Mouse (Mus musculus): ENCODE data around the gene Gm20388. TPM values are rescaled to one million over a fixed set of nuclear protein-coding genes. Genes with fewer than 3 reads are reported as not detected.

The Gm20388 gene
- polyA plus RNA-seq, 1 experiment from 2014 or later: 47.1 TPM

GRCm38 (mm10) chr8:124328259-124328658, 4417.6 kb downstream of the Gm20388 start:
- H3K27ac ChIP-seq: no peak overlapping the region
- 97% methylated on average over 7 of the region's 7 CpGs for WGBS (ENCODE audit: missing documents)
- peaks cover 75% of the 10 kb centered on the region; the same call in 1 of the 2 replicates for H3K36me3 ChIP-seq (ENCODE audit: inconsistent target)
- H3K4me3 ChIP-seq (ENCODE audit: inconsistent target): no peak overlapping the region
- H3K79me2 ChIP-seq (ENCODE audit: inconsistent target): no peaks in the 10 kb centered on the region

GRCm38 (mm10) chr8:124329690-124330089, 4419.0 kb downstream of the Gm20388 start:
- Histone ChIP-seq H3K4me3 (ENCODE audit: inconsistent target) (no peak overlapping the region), H3K79me2 (ENCODE audit: inconsistent target) (no peaks in the 10 kb centered on the region), H3K36me3 (ENCODE audit: inconsistent target) (peaks cover 75% of the 10 kb centered on the region), H3K27ac (no peak overlapping the region)
- 94% methylated on average over 4 of the region's 10 CpGs for WGBS (ENCODE audit: missing documents)

- H3K79me2 ChIP-seq (ENCODE audit: inconsistent target): no peaks in the 10 kb centered on the region
- WGBS (ENCODE audit: missing documents): 96% methylated on average over 3 of the region's 3 CpGs
- H3K4me3 ChIP-seq (ENCODE audit: inconsistent target): no peak overlapping the region
- H3K36me3 ChIP-seq (ENCODE audit: inconsistent target): peaks cover 75% of the 10 kb centered on the region
- H3K27ac ChIP-seq: no peak overlapping the region
Measured at GRCm38 (mm10) chr8:124330433-124330832, 4419.8 kb downstream of the Gm20388 start.

- Histone ChIP-seq H3K4me3 (ENCODE audit: inconsistent target) (no peak overlapping the region), H3K36me3 (ENCODE audit: inconsistent target) (peaks cover 75% of the 10 kb centered on the region)
- WGBS (ENCODE audit: missing documents): 89% methylated on average over 3 of the region's 3 CpGs
Measured at GRCm38 (mm10) chr8:124331094-124331493, 4420.5 kb downstream of the Gm20388 start.

GRCm38 (mm10) chr8:124331706-124332105, 4421.1 kb downstream of the Gm20388 start:
- H3K27ac ChIP-seq: no peak overlapping the region
- peaks cover 76% of the 10 kb centered on the region for H3K36me3 ChIP-seq (ENCODE audit: inconsistent target)
- H3K79me2 ChIP-seq (ENCODE audit: inconsistent target): no peaks in the 10 kb centered on the region
- H3K4me3 ChIP-seq (ENCODE audit: inconsistent target): no peak overlapping the region
- 100% methylated on average over 9 of the region's 11 CpGs for WGBS (ENCODE audit: missing documents)

More at GRCm38 (mm10) chr8:124331094-124331493, 4420.5 kb downstream of the Gm20388 start:
- no peak overlapping the region for H3K27ac ChIP-seq
- H3K79me2 ChIP-seq (ENCODE audit: inconsistent target): no peaks in the 10 kb centered on the region

- no peak overlapping the region for H3K27ac ChIP-seq
- H3K4me3 ChIP-seq (ENCODE audit: inconsistent target): no peak overlapping the region
- H3K79me2 ChIP-seq (ENCODE audit: inconsistent target): no peaks in the 10 kb centered on the region
- H3K36me3 ChIP-seq (ENCODE audit: inconsistent target): peaks cover 95% of the 10 kb centered on the region
- WGBS (ENCODE audit: missing documents): 97% methylated on average over 13 of the region's 13 CpGs
Measured at GRCm38 (mm10) chr8:124336302-124336701, 4425.7 kb downstream of the Gm20388 start.

- peaks cover 97% of the 10 kb centered on the region for H3K36me3 ChIP-seq (ENCODE audit: inconsistent target)
- no peak overlapping the region for H3K27ac ChIP-seq
- 97% methylated on average over 3 of the region's 3 CpGs for WGBS (ENCODE audit: missing documents)
- no peaks in the 10 kb centered on the region for H3K79me2 ChIP-seq (ENCODE audit: inconsistent target)
- no peak overlapping the region for H3K4me3 ChIP-seq (ENCODE audit: inconsistent target)
Measured at GRCm38 (mm10) chr8:124339742-124340141, 4429.1 kb downstream of the Gm20388 start.

- H3K36me3 ChIP-seq (ENCODE audit: inconsistent target): peaks cover 91% of the 10 kb centered on the region
- H3K4me3 ChIP-seq (ENCODE audit: inconsistent target): no peak overlapping the region
- WGBS (ENCODE audit: missing documents): 91% methylated on average over 15 of the region's 17 CpGs
- H3K79me2 ChIP-seq (ENCODE audit: inconsistent target): no peaks in the 10 kb centered on the region
- no peak overlapping the region for H3K27ac ChIP-seq
Measured at GRCm38 (mm10) chr8:124340360-124341068, 4429.9 kb downstream of the Gm20388 start.

GRCm38 (mm10) chr8:124343151-124343550, 4432.5 kb downstream of the Gm20388 start:
- 89% methylated on average over 15 of the region's 15 CpGs for WGBS (ENCODE audit: missing documents)
- peaks cover 66% of the 10 kb centered on the region for H3K36me3 ChIP-seq (ENCODE audit: inconsistent target)
- H3K79me2 ChIP-seq (ENCODE audit: inconsistent target): no peaks in the 10 kb centered on the region
- H3K27ac ChIP-seq: no peak overlapping the region
- H3K4me3 ChIP-seq (ENCODE audit: inconsistent target): no peak overlapping the region

- Histone ChIP-seq H3K27ac (no peak overlapping the region), H3K36me3 (ENCODE audit: inconsistent target) (peaks cover 58% of the 10 kb centered on the region; the same call in 1 of the 2 replicates), H3K79me2 (ENCODE audit: inconsistent target) (no peaks in the 10 kb centered on the region), H3K4me3 (ENCODE audit: inconsistent target) (no peak overlapping the region)
- WGBS (ENCODE audit: missing documents): 88% methylated on average over 12 of the region's 12 CpGs
Measured at GRCm38 (mm10) chr8:124343991-124344390, 4433.4 kb downstream of the Gm20388 start.

GRCm38 (mm10) chr8:124345098-124345497, 4434.5 kb downstream of the Gm20388 start:
- 94% methylated on average over 10 of the region's 10 CpGs for WGBS (ENCODE audit: missing documents)
- H3K36me3 ChIP-seq (ENCODE audit: inconsistent target): peaks cover 47% of the 10 kb centered on the region; the same call in 1 of the 2 replicates

GRCm38 (mm10) chr8:124346852-124347523, 4436.3 kb downstream of the Gm20388 start:
- Histone ChIP-seq H3K4me3 (ENCODE audit: inconsistent target) (no peak overlapping the region), H3K27ac (no peak overlapping the region), H3K36me3 (ENCODE audit: inconsistent target) (peaks cover 29% of the 10 kb centered on the region; the same call in 1 of the 2 replicates), H3K79me2 (ENCODE audit: inconsistent target) (no peaks in the 10 kb centered on the region)
- WGBS (ENCODE audit: missing documents): 48% methylated on average over 19 of the region's 19 CpGs

More at GRCm38 (mm10) chr8:124345098-124345497, 4434.5 kb downstream of the Gm20388 start:
- Histone ChIP-seq H3K79me2 (ENCODE audit: inconsistent target) (no peaks in the 10 kb centered on the region), H3K27ac (no peak overlapping the region), H3K4me3 (ENCODE audit: inconsistent target) (no peak overlapping the region)

- WGBS (ENCODE audit: missing documents): 73% methylated on average over 1 of the region's 1 CpGs
- H3K36me3 ChIP-seq (ENCODE audit: inconsistent target): peaks cover 18% of the 10 kb centered on the region; the same call in 1 of the 2 replicates
- no peak overlapping the region for H3K4me3 ChIP-seq (ENCODE audit: inconsistent target)
- no peaks in the 10 kb centered on the region for H3K79me2 ChIP-seq (ENCODE audit: inconsistent target)
- no peak overlapping the region for H3K27ac ChIP-seq
Measured at GRCm38 (mm10) chr8:124348087-124348486, 4437.4 kb downstream of the Gm20388 start.

- WGBS (ENCODE audit: missing documents): 41% methylated on average over 7 of the region's 7 CpGs
- H3K36me3 ChIP-seq (ENCODE audit: inconsistent target): peaks cover 2% of the 10 kb centered on the region; the same call in 1 of the 2 replicates
- H3K4me3 ChIP-seq (ENCODE audit: inconsistent target): no peak overlapping the region
- H3K27ac ChIP-seq: no peak overlapping the region
- no peaks in the 10 kb centered on the region for H3K79me2 ChIP-seq (ENCODE audit: inconsistent target)
Measured at GRCm38 (mm10) chr8:124349663-124350062, 4439.0 kb downstream of the Gm20388 start.

GRCm38 (mm10) chr8:124351636-124352035, 4441.0 kb downstream of the Gm20388 start:
- Histone ChIP-seq H3K4me3 (ENCODE audit: inconsistent target) (no peak overlapping the region), H3K27ac (no peak overlapping the region), H3K36me3 (ENCODE audit: inconsistent target) (no peaks in the 10 kb centered on the region), H3K79me2 (ENCODE audit: inconsistent target) (no peaks in the 10 kb centered on the region)
- WGBS (ENCODE audit: missing documents): 71% methylated on average over 5 of the region's 5 CpGs

Data from macrophage (primary cell).